Mouse (Mus musculus): ENCODE results near the gene Spns2. TPM values are rescaled to one million over a fixed set of nuclear protein-coding genes. Genes with fewer than 3 reads are reported as not detected.
A peak's percentile ranks its signal among the peaks of the same experiment; 100 is the strongest.

Spns2 gene
- polyA plus RNA-seq, 1 experiment from 2014 or later, result 23.6 TPM

DNA sequence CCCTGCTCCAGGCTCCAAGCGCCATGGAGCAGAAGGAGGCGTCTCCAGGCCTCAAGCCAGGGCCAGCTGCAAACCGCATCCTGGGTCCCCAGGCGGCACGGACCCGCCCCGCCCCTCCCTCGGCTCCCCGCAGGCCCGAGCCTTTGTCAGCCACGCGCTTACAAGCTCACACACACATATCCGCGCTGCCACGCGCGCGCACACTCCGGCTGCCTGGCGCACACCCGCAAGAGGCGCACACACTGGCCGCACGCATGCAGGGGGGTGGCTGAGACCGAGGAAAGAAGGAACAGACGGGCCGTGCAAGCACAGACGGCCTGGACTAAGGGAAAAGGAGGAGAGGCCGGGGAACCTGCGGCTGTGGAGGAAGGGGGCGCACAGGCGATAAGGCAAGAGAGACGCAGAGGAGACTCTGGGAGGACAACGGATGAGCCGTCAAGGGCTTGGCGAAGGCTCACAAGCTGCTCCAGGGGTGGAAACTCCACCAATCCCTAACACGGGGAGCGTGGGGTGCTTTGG is 892 bp downstream of the Spns2 start:
- H3K36me3 ChIP-seq (ENCODE audit: control insufficient read depth, insufficient read depth, low read length), result no peaks in the 10 kb centered on the region
- TF ChIP-seq EP300 (optimal IDR thresholded peaks at IDR 0.05) (no peak), CTCF (IDR thresholded peaks at IDR 0.05; ENCODE audit: low read depth) (no peak)
- peak; percentile 62 for DNase-seq (ENCODE audit: low spot score)
- H3K9me3 ChIP-seq (ENCODE audit: control insufficient read depth, low read length), result no peaks in the 10 kb centered on the region
- peak; percentile 28 for ATAC-seq (ENCODE audit: low FRiP score, low TSS enrichment)
- peak overlapping the region; percentile 61 for H3K9ac ChIP-seq (ENCODE audit: low read length)
- H3K4me2 ChIP-seq (replicated peaks; ENCODE audit: low read depth), result peak overlapping the region; percentile 94
- peak overlapping the region; percentile 56 for H3K27ac ChIP-seq (replicated peaks)
- no peaks in the 10 kb centered on the region for H3K27me3 ChIP-seq (ENCODE audit: control insufficient read depth, insufficient read depth, low read length)
- peak overlapping the region; percentile 50 for H3K4me3 ChIP-seq (ENCODE audit: low read depth, low read length)
- H3K4me1 ChIP-seq (replicated peaks; ENCODE audit: control insufficient read depth, insufficient read depth), result peaks cover 6% of the 10 kb centered on the region; the same call in 1 of the 2 replicates
- under 1% methylated on average over 37 of the region's 38 CpGs for WGBS

DNA sequence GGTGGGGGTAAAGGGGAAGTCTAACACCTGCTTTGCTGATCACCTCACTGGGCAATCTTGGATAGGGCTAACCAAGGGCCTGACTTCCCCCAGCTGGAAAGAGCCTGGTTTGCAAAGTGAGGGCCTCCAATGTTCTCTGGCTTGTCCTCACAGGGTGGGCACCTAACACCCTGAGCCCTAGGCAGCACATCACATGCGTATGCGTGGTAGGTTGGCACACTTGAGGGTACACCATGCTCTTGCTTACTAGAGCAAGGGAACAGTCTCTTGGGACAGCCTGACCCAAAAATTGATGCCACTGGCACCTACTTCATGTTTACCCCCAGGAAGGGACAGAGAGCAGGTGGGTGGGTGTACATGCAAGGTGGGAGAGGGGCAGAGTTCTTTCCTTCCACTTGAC is 2.0 kb downstream of the Spns2 start:
- no peak for ATAC-seq (ENCODE audit: low FRiP score, low TSS enrichment)
- Histone ChIP-seq H3K4me1 (replicated peaks; ENCODE audit: control insufficient read depth, insufficient read depth) (peaks cover 6% of the 10 kb centered on the region; the same call in 1 of the 2 replicates), H3K9ac (ENCODE audit: low read length) (no peak overlapping the region), H3K4me3 (ENCODE audit: low read depth, low read length) (peak overlapping the region; percentile 50), H3K9me3 (ENCODE audit: control insufficient read depth, low read length) (no peaks in the 10 kb centered on the region), H3K4me2 (replicated peaks; ENCODE audit: low read depth) (peak overlapping the region; percentile 20; the same call in 1 of the 2 replicates), H3K27ac (replicated peaks) (peak overlapping the region; percentile 30; the same call in 1 of the 2 replicates), H3K36me3 (ENCODE audit: control insufficient read depth, insufficient read depth, low read length) (no peaks in the 10 kb centered on the region), H3K27me3 (ENCODE audit: control insufficient read depth, insufficient read depth, low read length) (no peaks in the 10 kb centered on the region)
- no peak for DNase-seq (ENCODE audit: low spot score)
- TF ChIP-seq EP300 (optimal IDR thresholded peaks at IDR 0.05) (no peak), CTCF (IDR thresholded peaks at IDR 0.05; ENCODE audit: low read depth) (no peak)
- 94% methylated on average over 2 of the region's 2 CpGs for WGBS

DNA sequence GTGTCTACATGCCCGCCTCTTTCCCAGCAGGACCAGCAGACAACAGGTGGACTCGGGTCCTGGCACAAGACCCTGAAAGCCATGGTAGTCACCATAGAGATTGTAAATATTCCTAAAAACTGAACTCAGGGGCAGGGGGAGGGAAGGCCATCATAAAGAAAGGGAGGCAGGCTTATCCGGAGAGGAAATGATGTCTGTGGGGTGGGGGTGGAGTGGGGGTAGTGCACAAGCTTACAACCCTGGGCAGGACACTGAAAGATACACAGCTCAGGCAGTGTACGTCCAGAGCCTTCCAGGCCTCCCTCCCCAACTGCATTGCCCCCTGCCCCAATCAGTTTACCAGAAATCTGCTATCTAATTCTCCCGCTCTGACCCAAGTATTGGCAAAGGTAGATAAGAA is 2.5 kb downstream of the Spns2 start:
- ATAC-seq (ENCODE audit: low FRiP score, low TSS enrichment), result no peak
- peaks cover 6% of the 10 kb centered on the region; the same call in 1 of the 2 replicates for H3K4me1 ChIP-seq (replicated peaks; ENCODE audit: control insufficient read depth, insufficient read depth)
- peak overlapping the region; percentile 20; the same call in 1 of the 2 replicates for H3K4me2 ChIP-seq (replicated peaks; ENCODE audit: low read depth)
- no peak overlapping the region for H3K4me3 ChIP-seq (ENCODE audit: low read depth, low read length)
- no peaks in the 10 kb centered on the region for H3K27me3 ChIP-seq (ENCODE audit: control insufficient read depth, insufficient read depth, low read length)
- no peaks in the 10 kb centered on the region for H3K9me3 ChIP-seq (ENCODE audit: control insufficient read depth, low read length)
- no peak for TF ChIP-seq EP300 (optimal IDR thresholded peaks at IDR 0.05)
- no peak for TF ChIP-seq CTCF (IDR thresholded peaks at IDR 0.05; ENCODE audit: low read depth)
- DNase-seq (ENCODE audit: low spot score), result no peak
- H3K27ac ChIP-seq (replicated peaks), result peak overlapping the region; percentile 30; the same call in 1 of the 2 replicates
- H3K36me3 ChIP-seq (ENCODE audit: control insufficient read depth, insufficient read depth, low read length), result no peaks in the 10 kb centered on the region
- 57% methylated on average over 4 of the region's 5 CpGs for WGBS
- no peak overlapping the region for H3K9ac ChIP-seq (ENCODE audit: low read length)

DNA sequence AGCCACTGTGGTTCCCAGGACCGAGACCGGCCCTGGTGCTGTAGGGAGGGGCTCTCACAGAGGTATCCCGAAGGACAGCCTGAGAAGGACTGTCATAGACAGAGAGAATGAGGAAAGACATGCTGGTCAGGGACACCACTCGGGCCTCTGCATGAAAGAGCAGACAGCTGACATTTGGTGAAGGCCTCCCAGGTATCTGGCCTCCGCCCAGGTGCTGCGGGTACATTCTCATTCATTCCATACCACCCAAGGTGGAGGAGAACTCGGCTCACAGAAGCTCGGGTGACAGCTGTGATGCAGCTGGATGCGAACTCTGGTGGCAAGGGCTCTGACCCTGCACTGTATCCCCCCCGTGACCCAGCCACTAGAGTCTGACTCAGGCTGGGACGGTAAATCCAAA is 3.7 kb downstream of the Spns2 start:
- no peaks in the 10 kb centered on the region for H3K27me3 ChIP-seq (ENCODE audit: control insufficient read depth, insufficient read depth, low read length)
- TF ChIP-seq CTCF (IDR thresholded peaks at IDR 0.05; ENCODE audit: low read depth) (no peak), EP300 (optimal IDR thresholded peaks at IDR 0.05) (no peak)
- DNase-seq (ENCODE audit: low spot score) (no peak), ATAC-seq (ENCODE audit: low FRiP score, low TSS enrichment) (no peak)
- peaks cover 6% of the 10 kb centered on the region; the same call in 1 of the 2 replicates for H3K4me1 ChIP-seq (replicated peaks; ENCODE audit: control insufficient read depth, insufficient read depth)
- no peak overlapping the region for H3K9ac ChIP-seq (ENCODE audit: low read length)
- 71% methylated on average over 11 of the region's 11 CpGs for WGBS
- H3K36me3 ChIP-seq (ENCODE audit: control insufficient read depth, insufficient read depth, low read length), result no peaks in the 10 kb centered on the region
- H3K4me2 ChIP-seq (replicated peaks; ENCODE audit: low read depth), result no peak overlapping the region
- H3K9me3 ChIP-seq (ENCODE audit: control insufficient read depth, low read length), result no peaks in the 10 kb centered on the region
- peak overlapping the region; percentile 30; the same call in 1 of the 2 replicates for H3K27ac ChIP-seq (replicated peaks)
- H3K4me3 ChIP-seq (ENCODE audit: low read depth, low read length), result no peak overlapping the region

- no peaks in the 10 kb centered on the region for H3K27me3 ChIP-seq (ENCODE audit: control insufficient read depth, insufficient read depth, low read length)
- peak overlapping the region; percentile 30; the same call in 1 of the 2 replicates for H3K27ac ChIP-seq (replicated peaks)
- H3K9me3 ChIP-seq (ENCODE audit: control insufficient read depth, low read length), result no peaks in the 10 kb centered on the region
- no peak overlapping the region for H3K9ac ChIP-seq (ENCODE audit: low read length)
- no peak for ATAC-seq (ENCODE audit: low FRiP score, low TSS enrichment)
- H3K36me3 ChIP-seq (ENCODE audit: control insufficient read depth, insufficient read depth, low read length), result no peaks in the 10 kb centered on the region
- TF ChIP-seq CTCF (IDR thresholded peaks at IDR 0.05; ENCODE audit: low read depth) (no peak), EP300 (optimal IDR thresholded peaks at IDR 0.05) (no peak)
- no peak overlapping the region for H3K4me3 ChIP-seq (ENCODE audit: low read depth, low read length)
- H3K4me2 ChIP-seq (replicated peaks; ENCODE audit: low read depth), result no peak overlapping the region
- no peak for DNase-seq (ENCODE audit: low spot score)
- peaks cover 6% of the 10 kb centered on the region; the same call in 1 of the 2 replicates for H3K4me1 ChIP-seq (replicated peaks; ENCODE audit: control insufficient read depth, insufficient read depth)
- WGBS, result 54% methylated on average over 5 of the region's 5 CpGs
Observed at GRCm38 (mm10) chr11:72485157-72485556, 4.5 kb downstream of the Spns2 start.

DNA sequence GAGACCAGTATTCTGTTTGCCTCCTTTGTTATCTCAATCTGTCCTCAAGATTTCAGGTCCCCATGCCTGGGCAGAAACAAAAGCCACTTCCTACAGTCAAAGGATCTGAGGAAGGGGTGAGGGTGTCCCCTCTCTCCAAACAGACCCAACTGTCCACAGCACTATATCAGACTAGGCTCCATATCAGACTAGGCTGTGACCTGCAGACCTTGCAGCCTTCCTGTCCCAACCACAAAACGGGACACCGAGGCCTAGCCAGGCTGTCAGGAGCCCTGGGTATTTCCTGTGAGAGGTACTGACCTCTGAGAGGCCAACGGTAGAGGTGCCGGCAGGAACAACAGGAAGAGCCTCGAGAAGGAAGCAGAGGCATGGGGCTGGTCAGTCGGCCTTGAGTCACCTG is 5.2 kb downstream of the Spns2 start:
- no peak overlapping the region for H3K9ac ChIP-seq (ENCODE audit: low read length)
- ATAC-seq (ENCODE audit: low FRiP score, low TSS enrichment) (peak; percentile 72; the same call in 1 of the 2 replicates), DNase-seq (ENCODE audit: low spot score) (peak; percentile 48)
- no peak overlapping the region for H3K27ac ChIP-seq (replicated peaks)
- H3K4me3 ChIP-seq (ENCODE audit: low read depth, low read length), result no peak overlapping the region
- no peaks in the 10 kb centered on the region for H3K9me3 ChIP-seq (ENCODE audit: control insufficient read depth, low read length)
- H3K36me3 ChIP-seq (ENCODE audit: control insufficient read depth, insufficient read depth, low read length), result no peaks in the 10 kb centered on the region
- peaks cover 6% of the 10 kb centered on the region; the same call in 1 of the 2 replicates for H3K4me1 ChIP-seq (replicated peaks; ENCODE audit: control insufficient read depth, insufficient read depth)
- H3K27me3 ChIP-seq (ENCODE audit: control insufficient read depth, insufficient read depth, low read length), result no peaks in the 10 kb centered on the region
- TF ChIP-seq EP300 (optimal IDR thresholded peaks at IDR 0.05) (no peak), CTCF (IDR thresholded peaks at IDR 0.05; ENCODE audit: low read depth) (no peak)
- WGBS, result 36% methylated on average over 6 of the region's 6 CpGs
- H3K4me2 ChIP-seq (replicated peaks; ENCODE audit: low read depth), result no peak overlapping the region

Data from stomach, postnatal 0 days (tissue).